Mouse (Mus musculus) intestine, embryonic 16.5 days (tissue): ENCODE data around the gene Slc25a42. TPM values are rescaled to one million over a fixed set of nuclear protein-coding genes. Genes with fewer than 3 reads are reported as not detected.

Experiments used
- ATAC-seq: fragments of 200-750 bp; cut with Nextera tagmentation; 2 replicates; pipeline ENCODE4 v1.8.0; 2017; ENCODE audit warnings: moderate TSS enrichment, moderate library complexity
- H3K27ac ChIP-seq: fragments of 300-500 bp; sonication (generic); 2 replicates; pipeline ENCODE4 v1.5.1; 2014; ENCODE audit warnings: mild to moderate bottlenecking, low read length
- H3K27me3 ChIP-seq: fragments of 300-500 bp; sonication (generic); replicated peaks from 2 replicates; pipeline ENCODE4 v1.6.1; 2014; ENCODE audit warnings: low read length, control low read depth, mixed read lengths; ENCODE audit not compliant: control insufficient read depth, insufficient read depth
- H3K36me3 ChIP-seq: fragments of 300-500 bp; sonication (generic); 2 replicates; pipeline ENCODE4 v1.6.1; 2014; ENCODE audit warnings: low read length, control low read depth; ENCODE audit not compliant: control insufficient read depth, insufficient read depth
- H3K4me1 ChIP-seq: fragments of 300-500 bp; sonication (generic); 2 replicates; pipeline ENCODE4 v1.6.1; 2014; ENCODE audit warnings: low read length, control low read depth, mixed read lengths; ENCODE audit not compliant: control insufficient read depth, insufficient read depth
- H3K4me2 ChIP-seq: fragments of 300-500 bp; sonication (generic); 2 replicates; pipeline ENCODE4 v1.6.1; 2014; ENCODE audit warnings: low read depth, low read length, control low read depth
- H3K4me3 ChIP-seq: fragments of 300-500 bp; sonication (generic); 2 replicates; pipeline ENCODE4 v1.5.1; 2014; ENCODE audit warnings: mild to moderate bottlenecking, low read length
- H3K9ac ChIP-seq: fragments of 300-500 bp; sonication (generic); 2 replicates; pipeline ENCODE4 v1.6.1; 2014; ENCODE audit warnings: low read depth, low read length
- H3K9me3 ChIP-seq: fragments of 300-500 bp; sonication (generic); 2 replicates; pipeline ENCODE4 v1.6.1; 2016; ENCODE audit warnings: low read length, control low read depth; ENCODE audit not compliant: control insufficient read depth
- WGBS: fragments of 180-500 bp; shearing (Covaris S2); extraction: QIAGEN DNeasy Blood & Tissue Kit; methylation state at CpG from one replicate; pipeline ENCODE4 v1.1.7; 2014; 5-methylcytosine and 5-hydroxymethylcytosine counted together
- polyA plus RNA-seq: library from polyadenylated mRNA; unstranded; fragments of >200 nt; fragmentation: Nextera tagmentation; extraction: Ambion mirVana; gene quantifications from 2 replicates; pipeline ENCODE4 v1.2.1, GENCODE M21; 2015

Gene Slc25a42
- polyA plus RNA-seq, 1 experiment from 2014 or later = 7.6 TPM

DNA sequence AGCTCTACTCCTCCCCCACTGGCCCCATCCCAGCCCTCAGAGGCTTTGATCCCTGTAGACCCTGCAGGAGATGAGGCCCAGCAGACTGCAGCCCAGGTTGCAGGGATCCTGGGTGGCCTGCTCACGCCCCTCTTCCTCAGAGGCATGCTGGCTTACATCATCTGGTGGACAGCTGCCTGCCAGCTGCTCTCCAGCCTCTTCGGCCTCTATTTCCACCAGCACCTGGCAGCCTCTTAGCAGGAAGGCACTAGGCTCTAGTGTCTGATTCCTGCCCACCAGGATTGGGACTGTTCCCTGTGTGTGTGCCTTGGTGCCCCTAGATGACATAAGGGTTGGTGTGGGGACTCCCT is 30.2 kb downstream of the Slc25a42 start:
- Histone ChIP-seq H3K4me3 (no peak overlapping the region), H3K27ac (no peak overlapping the region), H3K4me1 (peaks cover 9% of the 10 kb centered on the region; the same call in 1 of the 2 replicates), H3K9me3 (no peaks in the 10 kb centered on the region), H3K9ac (0 out of 2 replicates have a peak overlapping the region, but pooled peaks have one; percentile 29), H3K36me3 (peaks cover 13% of the 10 kb centered on the region; the same call in 1 of the 2 replicates), H3K4me2 (no peak overlapping the region), H3K27me3 (no peaks in the 10 kb centered on the region)
- 48% methylated on average over 2 of the region's 2 CpGs for WGBS
- ATAC-seq = no peak; the same call in 1 of the 2 replicates

DNA sequence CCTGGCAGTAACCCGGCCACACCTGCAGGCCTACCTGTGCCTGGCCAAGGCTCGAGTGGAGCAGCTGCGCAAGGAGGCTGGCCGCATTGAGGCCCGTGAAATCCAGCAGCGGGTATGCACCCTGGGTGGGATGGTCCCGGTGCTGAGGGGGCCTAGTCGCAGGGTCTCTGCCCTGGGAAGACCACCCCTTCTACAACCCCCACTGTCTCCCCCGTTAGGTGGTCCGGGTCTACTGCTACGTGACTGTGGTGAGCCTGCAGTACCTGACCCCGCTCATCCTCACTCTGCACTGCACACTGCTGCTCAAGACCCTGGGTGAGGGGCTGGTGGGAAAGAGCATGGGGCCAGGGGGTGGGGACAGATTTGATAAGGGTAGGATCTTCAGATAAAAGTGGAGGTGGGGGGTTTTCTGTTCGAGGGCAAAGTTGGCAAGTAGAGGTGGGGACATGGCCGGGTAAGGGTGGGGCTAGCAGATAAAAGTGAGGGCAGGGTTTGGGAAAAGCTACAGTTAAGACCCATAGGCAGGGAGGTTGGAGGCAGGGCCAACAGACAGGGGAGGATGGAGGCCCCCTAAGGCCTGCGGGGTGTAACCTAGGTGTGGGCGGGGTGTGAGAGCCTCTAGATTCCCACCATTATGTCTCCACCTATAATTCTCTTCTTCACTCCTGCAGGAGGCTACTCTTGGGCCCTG is 30.7 kb downstream of the Slc25a42 start:
- H3K4me3 ChIP-seq = no peak overlapping the region
- peaks cover 13% of the 10 kb centered on the region; the same call in 1 of the 2 replicates for H3K36me3 ChIP-seq
- peak; percentile 41 for ATAC-seq
- H3K27ac ChIP-seq = no peak overlapping the region
- no peaks in the 10 kb centered on the region for H3K27me3 ChIP-seq
- H3K9ac ChIP-seq = 0 out of 2 replicates have a peak overlapping the region, but pooled peaks have one; percentile 29
- no peak overlapping the region for H3K4me2 ChIP-seq
- no peaks in the 10 kb centered on the region for H3K9me3 ChIP-seq
- WGBS = 69% methylated on average over 16 of the region's 16 CpGs
- peaks cover 9% of the 10 kb centered on the region; the same call in 1 of the 2 replicates for H3K4me1 ChIP-seq

DNA sequence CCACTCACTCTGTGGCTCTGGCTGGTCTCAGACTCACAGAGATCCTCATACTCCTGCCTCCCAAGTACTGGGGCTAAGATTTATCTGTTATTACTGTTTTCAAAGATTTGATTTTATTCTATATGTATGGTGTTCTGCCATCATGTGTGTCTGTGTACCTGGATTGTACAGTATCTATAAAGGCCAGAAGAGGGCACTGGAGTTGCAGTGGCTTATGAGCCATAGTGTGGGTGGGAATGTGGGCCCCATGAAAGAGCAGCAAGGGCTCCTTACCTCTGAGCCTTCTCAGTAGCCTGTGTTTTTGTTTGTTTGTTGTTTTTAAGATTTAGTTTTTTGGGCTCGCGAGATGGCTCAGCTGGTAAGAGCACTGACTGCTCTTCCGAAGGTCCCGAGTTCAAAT is 33.0 kb downstream of the Slc25a42 start:
- Histone ChIP-seq H3K4me2 (no peak overlapping the region), H3K4me3 (no peak overlapping the region), H3K36me3 (peaks cover 13% of the 10 kb centered on the region; the same call in 1 of the 2 replicates), H3K4me1 (peaks cover 12% of the 10 kb centered on the region), H3K27ac (no peak overlapping the region), H3K9ac (no peak overlapping the region), H3K27me3 (no peaks in the 10 kb centered on the region), H3K9me3 (no peaks in the 10 kb centered on the region)
- 0 out of 2 replicates have a peak, but pooled peaks have one; percentile 25 for ATAC-seq
- WGBS = 94% methylated on average over 4 of the region's 4 CpGs

DNA sequence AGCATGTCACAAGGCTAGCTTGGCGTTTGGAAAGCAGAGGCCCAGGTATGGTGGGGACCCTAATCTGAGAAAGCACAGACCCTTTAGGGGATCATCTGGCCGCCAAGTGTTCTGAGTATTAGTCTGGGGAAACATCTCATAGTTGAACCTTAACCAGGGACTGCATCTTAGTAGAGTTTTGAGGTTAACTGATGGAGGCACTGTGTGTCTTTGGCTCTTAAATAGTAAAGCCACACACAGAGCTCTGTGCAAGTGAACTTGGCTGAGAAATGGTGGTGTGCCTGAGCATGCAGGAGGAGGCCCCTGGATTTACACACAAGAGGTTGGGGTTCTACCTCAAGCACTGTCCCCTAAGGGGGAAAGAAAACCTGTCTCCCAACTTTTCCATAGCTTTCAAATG is 33.9 kb downstream of the Slc25a42 start:
- ATAC-seq = no peak

DNA sequence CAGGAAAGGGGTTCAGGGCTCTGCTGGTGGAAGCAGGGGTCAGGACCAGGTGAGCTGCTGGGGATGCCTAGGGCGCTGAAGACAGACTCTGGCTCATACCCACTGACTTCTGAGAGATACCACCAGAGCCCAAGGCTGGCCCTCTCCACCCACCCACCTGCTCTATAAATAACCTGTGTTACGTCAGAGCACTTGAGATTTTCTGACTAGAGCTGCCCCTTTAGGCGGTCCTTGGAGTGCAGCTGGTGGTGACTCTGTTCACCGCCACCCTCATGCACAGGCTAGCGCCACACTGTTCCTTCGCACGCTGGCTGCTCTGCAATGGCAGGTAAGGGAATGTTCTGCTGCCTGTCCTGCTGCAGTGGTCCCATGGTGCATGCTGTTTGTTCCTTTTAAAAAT is 38.0 kb downstream of the Slc25a42 start:
- WGBS = 84% methylated on average over 7 of the region's 7 CpGs

More for the DNA sequence above, 33.9 kb downstream of the Slc25a42 start:
- H3K27ac ChIP-seq = no peak overlapping the region
- no peak overlapping the region for H3K4me3 ChIP-seq
- no peak overlapping the region for H3K9ac ChIP-seq
- H3K27me3 ChIP-seq = no peaks in the 10 kb centered on the region
- peaks cover 13% of the 10 kb centered on the region; the same call in 1 of the 2 replicates for H3K36me3 ChIP-seq
- no peaks in the 10 kb centered on the region for H3K9me3 ChIP-seq
- no peak overlapping the region for H3K4me2 ChIP-seq
- WGBS = 87% methylated on average over 2 of the region's 2 CpGs
- peaks cover 19% of the 10 kb centered on the region for H3K4me1 ChIP-seq

DNA sequence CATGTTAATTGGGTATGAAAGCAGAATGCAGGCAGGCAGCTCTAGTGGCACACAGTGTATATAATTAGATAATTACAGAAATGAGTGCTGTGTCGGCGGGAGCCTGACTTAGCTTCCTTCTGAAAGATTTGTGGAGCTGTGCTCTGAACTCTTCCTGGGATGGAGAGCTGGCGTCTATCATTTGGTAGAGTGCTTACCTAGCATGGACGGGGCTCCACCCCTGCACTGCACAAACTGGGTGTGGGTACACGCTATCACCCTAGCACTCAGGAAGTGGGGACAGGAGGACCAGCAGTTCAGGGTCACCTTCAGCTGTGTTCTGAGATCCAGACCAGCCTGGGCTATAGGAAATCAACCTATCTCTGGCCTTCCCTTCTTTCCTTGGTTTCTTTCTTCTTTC is 38.8 kb downstream of the Slc25a42 start:
- H3K4me3 ChIP-seq = 0 out of 2 replicates have a peak overlapping the region, but pooled peaks have one; percentile 83

More for the DNA sequence above, 38.0 kb downstream of the Slc25a42 start:
- Histone ChIP-seq H3K36me3 (peaks cover 11% of the 10 kb centered on the region; the same call in 1 of the 2 replicates), H3K27me3 (no peaks in the 10 kb centered on the region), H3K4me2 (no peak overlapping the region), H3K9ac (no peak overlapping the region), H3K4me3 (no peak overlapping the region), H3K9me3 (no peaks in the 10 kb centered on the region), H3K27ac (no peak overlapping the region), H3K4me1 (peaks cover 16% of the 10 kb centered on the region)
- ATAC-seq = no peak

DNA sequence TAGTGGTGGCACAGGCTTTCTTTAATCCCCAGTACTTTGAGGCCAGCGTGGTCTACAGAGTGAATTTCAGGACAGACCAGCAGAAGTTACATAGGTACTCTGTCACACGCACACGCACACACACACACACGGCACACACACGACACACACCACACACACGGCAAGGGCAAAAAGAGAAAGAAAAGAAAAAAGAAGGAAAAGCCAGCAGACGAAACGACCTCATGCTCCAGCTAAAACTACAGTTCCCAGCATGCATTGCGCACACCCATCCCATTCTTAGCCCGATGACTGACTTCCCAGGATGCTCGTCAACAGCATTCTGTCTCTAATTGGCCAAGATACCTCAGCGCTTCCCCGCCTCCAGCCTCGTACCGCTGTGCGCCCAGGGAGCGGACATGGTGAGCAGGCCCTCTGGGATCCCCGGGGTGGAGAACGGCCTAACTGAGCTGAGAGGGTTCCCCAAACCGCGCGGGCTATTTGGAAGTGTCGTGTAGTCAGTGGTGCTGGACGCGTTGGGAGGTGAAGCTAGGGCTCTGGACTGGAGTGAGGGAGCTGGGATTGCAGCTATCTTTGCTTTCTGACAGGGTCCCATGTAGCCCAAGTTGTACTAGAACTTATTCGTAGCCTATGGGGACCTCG is 39.9 kb downstream of the Slc25a42 start, which contains the start of gene Tmem161a:
TSS of gene Tmem161a (plus strand) at position 314 of the 639 bp plus-strand sequence.
- H3K36me3 ChIP-seq = 0 out of 2 replicates have a peak, but pooled peaks cover 2% of the 10 kb centered on the region
- ATAC-seq = peak; percentile 97
- H3K4me1 ChIP-seq = peaks cover 16% of the 10 kb centered on the region
- H3K27me3 ChIP-seq = no peaks in the 10 kb centered on the region
- H3K4me3 ChIP-seq = peak within 1 kb of the TSS; percentile 83
- 0 out of 2 replicates have a peak within 1 kb of the TSS, but pooled peaks have one; percentile 7 for H3K27ac ChIP-seq
- H3K4me2 ChIP-seq = peak within 1 kb of the TSS; percentile 71
- WGBS = 2% methylated on average over 27 of the region's 27 CpGs
- H3K9ac ChIP-seq = peak within 1 kb of the TSS; percentile 86
- no peaks in the 10 kb centered on the region for H3K9me3 ChIP-seq

More for the DNA sequence above, 38.8 kb downstream of the Slc25a42 start:
- 0 out of 2 replicates have a peak, but pooled peaks cover 5% of the 10 kb centered on the region for H3K36me3 ChIP-seq
- 67% methylated on average over 5 of the region's 5 CpGs for WGBS
- peak overlapping the region; percentile 52 for H3K4me2 ChIP-seq
- peak overlapping the region; percentile 86; the same call in 1 of the 2 replicates for H3K9ac ChIP-seq
- peaks cover 16% of the 10 kb centered on the region for H3K4me1 ChIP-seq
- ATAC-seq = no peak
- no peaks in the 10 kb centered on the region for H3K27me3 ChIP-seq
- H3K27ac ChIP-seq = no peak overlapping the region
- H3K9me3 ChIP-seq = no peaks in the 10 kb centered on the region

DNA sequence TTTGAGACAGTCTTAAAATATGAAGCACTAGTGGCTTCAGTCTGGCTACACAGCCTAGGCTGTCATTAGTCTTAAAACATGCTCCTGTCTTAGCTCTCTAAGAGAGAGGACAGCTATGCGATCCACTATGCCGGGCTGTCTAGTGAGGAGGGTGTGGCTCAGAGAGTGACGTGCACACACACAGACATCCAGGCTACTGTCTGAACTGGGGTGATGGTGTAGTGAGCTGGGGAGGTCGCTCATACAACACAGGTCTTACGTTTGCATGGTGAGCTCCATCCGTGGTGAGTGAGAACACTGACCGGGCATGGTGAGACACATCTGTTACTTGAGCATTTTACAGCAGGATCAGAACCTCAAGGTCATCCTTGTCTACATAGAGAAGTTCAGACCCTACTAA is 40.9 kb downstream of the Slc25a42 start:
- Histone ChIP-seq H3K36me3 (no peaks in the 10 kb centered on the region), H3K9ac (no peak overlapping the region), H3K4me3 (no peak overlapping the region), H3K9me3 (no peaks in the 10 kb centered on the region), H3K4me1 (peaks cover 16% of the 10 kb centered on the region), H3K27ac (no peak overlapping the region), H3K4me2 (no peak overlapping the region), H3K27me3 (no peaks in the 10 kb centered on the region)
- ATAC-seq = peak; percentile 26; the same call in 1 of the 2 replicates
- WGBS = 72% methylated on average over 7 of the region's 7 CpGs

DNA sequence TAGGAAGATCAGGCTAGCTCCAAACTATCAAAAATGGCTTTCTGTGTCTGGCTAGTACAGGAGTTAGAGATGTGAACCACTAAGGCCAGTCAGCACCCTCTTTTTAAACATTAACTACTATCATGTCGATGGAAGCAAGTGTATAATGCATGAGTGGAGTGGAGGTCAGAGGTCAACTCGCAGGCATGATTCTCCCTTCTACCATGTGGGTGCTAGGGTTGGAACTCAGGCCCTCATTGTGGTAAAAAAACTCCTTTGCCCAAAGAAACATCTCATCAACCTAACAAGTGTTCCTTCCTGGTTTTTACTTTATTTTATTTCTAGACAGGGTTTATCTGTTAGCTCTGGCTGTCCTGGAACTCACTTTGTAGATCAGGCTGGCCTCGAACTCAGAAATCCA is 41.4 kb downstream of the Slc25a42 start:
- Histone ChIP-seq H3K4me3 (no peak overlapping the region), H3K36me3 (no peaks in the 10 kb centered on the region), H3K4me1 (peaks cover 16% of the 10 kb centered on the region), H3K27me3 (peaks cover 3% of the 10 kb centered on the region; the same call in 1 of the 2 replicates), H3K9me3 (no peaks in the 10 kb centered on the region), H3K4me2 (no peak overlapping the region), H3K9ac (no peak overlapping the region), H3K27ac (no peak overlapping the region)
- 57% methylated on average over 3 of the region's 3 CpGs for WGBS
- ATAC-seq = no peak
